Mouse (Mus musculus) cerebellum, postnatal 36 days (tissue): ENCODE results near the gene Cpa5.

ENCODE experiments used
- DNase-seq, 2 experiments: peaks; one replicate each; pipeline ENCODE4 v3.0.0; 2021 to 2022; ENCODE audit warnings: mixed read lengths in 2 of 2

Cpa5 gene

DNA sequence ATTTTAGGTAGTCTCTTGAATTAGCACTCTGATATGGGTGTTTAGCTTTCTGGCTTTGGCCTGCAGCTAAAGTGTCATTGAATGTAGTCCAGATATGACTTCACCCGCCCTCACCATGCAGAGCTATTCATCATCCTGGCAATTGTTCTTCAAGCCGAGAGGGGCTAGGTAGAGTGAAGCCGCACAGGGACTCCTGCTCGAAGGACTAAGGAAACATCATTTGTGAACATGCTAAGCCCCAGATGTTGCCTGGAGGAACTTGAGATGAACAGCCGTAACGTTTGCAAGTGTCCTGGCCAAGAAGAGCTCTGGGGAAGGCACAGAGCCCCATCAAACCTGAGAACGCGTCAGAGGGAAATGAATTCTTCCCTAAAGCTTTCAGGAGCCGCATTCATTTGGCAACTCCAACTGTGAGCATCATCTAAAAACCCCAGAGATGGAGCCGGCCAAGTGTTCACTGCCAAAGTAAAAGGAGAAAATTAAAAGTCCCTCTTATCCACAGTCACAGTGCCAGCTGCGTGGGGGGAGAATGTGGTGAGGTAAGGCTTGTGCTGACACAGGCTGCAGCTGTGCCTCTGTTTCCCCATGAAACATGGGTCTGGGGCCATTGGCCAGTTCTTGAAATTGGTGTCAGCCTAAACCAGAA, 39.0 kb downstream of the Cpa5 start:
- DNase-seq = no peak

DNA sequence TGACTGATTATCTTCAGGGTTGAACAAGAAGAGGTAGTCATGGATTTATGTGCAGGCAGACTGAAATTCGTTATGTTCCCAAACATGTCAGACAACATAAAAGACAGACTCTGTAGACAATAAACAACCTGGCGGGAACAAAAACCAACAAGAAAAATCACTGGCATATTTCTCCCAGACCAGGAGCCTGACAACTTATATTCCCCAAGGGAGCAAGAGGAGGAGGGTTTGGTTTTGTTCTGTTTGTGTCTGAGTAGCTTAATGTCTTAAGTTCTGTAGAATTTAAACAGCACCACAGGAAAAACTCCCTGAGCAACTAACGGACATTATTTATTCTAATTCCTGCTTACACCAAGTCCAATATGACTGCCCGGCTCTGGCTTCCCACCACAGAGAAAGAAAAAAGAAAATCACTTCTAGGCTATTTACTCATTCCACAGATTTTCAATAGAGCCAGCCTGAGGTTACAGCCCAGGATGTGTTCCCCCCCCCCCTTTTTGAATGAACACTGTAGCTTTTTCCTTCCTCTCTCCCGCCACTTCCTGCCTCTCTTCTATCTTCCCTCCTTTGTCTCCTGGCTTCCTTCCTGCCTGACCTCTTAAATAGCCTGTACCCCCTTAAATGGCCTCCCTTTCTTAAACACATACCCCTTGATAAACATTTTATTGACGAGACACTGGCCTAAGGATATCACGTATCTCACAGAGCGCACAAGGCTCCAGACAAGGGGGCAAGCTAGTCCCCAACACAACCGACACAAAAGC, 41.8 kb downstream of the Cpa5 start:
- no peak for DNase-seq

DNA sequence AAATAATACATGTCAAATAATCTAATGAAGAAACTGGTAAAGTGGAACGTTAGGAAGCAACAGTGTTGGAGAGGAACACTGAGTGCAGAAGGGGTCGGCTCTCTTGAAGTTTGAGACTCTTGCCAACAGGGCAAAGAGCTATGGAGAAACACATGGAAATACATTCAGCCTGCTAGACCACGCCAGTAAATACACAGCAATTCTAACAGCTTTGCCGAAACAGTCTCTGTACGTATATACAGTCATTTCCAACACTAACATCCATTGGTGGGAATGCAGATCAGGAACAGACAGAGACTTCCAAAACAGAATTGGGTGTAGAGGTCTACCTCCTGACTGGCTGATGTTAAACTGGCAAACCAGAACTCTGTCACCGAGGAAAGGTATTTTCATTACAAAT, 42.7 kb downstream of the Cpa5 start:
- DNase-seq = no peak

DNA sequence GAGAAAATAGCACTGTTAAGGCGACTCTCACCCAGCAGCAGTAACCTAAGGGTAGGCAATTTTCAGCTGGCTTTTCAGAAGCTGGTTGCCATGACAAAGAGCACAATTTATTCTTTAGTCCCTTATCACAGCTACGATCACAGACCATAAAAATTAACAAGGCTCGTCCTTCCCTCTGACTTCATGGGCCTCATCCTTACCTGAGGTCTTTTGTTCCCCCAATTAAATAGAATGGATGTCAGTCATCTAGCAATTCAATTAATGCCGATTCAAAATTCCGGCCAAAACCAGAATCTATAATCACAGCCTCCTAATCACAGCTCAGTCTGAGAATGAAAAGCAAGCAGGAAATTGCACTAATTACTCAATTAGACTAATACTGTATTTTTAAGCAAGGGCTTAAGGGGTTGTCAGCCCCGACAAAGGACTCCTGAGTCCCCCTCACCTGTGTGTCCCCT, 43.6 kb downstream of the Cpa5 start:
- no peak for DNase-seq

DNA sequence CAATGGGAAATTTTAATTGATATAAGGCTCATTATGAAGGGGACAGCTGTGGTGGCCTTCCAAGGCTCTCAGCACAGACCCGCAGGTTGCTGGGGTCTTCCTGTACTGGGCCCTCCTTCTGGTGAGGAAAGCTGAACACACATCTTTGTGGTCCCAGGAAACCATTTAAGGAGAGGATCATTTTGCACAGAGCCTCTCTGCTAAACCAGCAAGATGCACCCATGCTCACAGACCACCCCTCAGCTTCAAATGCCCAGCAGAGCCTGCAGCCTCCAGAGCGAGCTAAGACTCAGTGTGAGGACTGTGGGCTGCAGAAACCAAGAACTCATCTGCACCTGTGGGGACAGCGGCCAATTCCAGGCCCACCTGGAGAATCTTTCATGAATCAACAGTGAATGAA, 44.1 kb downstream of the Cpa5 start:
- DNase-seq = no peak

DNA sequence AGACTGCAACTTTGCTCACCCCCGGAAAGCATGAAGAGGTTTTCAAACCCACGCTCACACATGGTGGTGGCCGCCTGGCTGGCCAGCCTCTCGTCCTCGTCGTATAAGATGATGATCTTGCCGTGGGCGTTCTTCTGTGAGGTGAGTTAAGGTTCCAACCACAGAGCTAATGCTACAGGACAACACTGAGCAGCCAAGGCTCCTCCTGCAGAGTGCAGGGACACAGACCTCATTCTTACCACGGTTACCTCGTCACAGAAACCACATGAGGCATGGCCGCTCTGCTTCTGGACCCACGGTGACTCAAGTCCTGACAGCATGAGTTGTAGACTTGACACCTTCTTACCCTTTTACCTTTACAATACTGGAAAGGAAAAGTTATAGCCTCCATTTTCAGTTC, 46.5 kb downstream of the Cpa5 start:
- DNase-seq = no peak

DNA sequence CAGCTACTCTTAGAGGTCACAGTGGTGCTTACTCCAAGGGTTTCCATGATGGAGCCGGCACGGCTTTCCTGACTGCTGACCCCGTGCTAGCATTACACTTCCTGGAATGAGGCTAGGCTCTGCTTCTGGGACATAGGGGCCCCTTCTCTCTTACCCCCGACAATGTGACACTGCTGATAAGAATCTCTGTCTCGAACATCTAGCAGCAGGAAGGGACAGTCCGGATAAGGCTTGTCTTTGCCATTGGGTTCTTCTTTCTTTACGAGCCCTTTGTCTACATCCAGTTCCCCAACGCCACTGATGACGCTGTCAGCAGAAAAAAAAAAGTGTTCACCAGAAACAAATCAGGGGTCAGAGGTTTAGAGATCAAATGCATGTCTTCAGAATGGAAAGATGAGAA, 47.8 kb downstream of the Cpa5 start:
- no peak for DNase-seq

DNA sequence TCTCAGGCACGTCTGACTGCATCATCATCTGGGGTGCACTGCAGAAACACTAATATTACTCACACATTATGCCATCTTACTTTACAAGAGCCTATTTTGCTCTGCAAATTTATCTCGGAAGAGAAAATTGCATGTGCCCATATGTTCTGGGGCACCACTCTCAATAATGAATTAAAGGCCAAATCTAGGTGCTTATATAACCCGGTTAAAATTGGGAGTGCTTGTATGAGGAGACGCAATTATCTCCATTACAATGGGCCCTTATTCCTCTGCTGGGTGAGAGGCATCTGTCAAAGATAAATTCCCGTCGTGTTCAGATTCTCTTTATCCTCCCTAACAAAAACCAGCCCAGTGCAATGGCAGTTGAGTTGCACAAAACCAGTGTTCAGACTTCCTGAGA, 54.0 kb downstream of the Cpa5 start:
- DNase-seq = no peak

DNA sequence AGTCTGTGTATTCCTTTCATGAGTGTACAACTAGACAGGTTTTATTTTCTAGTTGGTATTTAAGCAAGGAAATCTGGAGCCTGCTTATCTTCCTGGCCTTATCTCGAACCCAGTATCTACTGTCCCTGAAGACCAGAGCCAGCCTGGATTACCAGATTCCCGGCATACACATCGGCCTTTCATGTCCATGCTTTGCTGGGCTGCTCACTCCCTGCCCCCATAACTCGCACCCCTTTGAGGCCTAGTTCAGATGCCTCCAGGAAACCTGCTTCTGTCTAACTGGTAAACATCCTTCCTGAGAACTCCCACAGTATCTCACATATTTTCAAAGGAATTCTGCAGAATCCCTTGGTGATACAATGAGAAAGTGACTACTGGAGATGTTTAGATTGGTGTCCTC, 54.5 kb downstream of the Cpa5 start:
- no peak for DNase-seq

DNA sequence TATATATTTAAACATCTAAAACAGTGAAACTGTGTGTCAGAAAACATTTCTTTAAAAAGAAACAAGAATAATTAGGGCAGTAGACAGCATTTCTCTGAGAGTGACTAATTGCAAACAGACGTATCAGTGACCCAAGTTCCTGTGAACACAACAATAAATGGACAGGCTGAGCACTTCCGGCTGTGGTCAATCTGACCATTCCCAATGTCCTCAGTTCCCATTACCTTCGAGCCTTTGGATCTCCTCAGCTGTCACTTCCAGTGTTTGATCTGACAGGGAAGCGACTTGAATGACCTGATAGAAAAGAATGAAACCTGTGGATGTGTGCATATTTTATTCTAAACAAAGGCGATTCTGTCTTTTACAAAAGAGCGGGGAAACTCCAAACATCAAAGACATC, 55.2 kb downstream of the Cpa5 start:
- no peak for DNase-seq

DNA sequence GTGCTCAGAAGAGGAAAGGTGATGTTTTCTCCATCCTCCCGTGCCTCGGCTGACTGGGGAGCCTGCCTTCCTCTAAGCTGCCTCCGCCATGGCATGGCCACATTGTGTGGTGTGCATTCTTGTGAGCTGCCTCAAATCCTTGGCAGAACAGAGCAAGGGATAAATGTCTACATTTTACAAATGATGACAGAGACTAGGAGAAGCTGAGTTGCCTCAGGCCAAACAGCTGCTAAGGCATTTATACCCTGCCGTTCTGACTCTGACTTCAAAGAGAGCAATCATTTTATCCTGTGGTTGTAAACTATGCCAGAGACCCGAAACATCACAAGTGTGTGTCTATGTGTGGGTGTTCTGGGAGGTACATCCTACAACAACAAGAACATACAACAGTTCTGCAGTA, 56.8 kb downstream of the Cpa5 start:
- no peak for DNase-seq

DNA sequence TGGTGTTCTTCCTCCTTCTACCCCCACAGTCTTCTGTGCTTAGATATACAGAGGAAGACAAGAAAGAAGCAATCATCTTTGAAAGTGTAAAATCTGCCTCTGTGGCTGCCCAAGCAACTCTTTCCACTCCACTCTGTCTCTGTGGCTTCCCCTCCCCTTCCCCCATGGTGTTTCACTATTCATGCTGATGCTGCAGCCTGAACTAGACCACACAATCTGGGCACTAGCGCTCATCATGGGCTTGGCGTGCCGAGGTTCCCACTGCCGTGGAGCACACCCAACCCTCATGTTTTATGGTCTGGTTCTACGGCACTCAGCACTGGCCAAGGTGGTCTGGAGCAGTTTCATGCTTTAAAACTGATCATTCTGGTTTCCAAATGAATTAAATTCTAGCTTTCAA, 60.9 kb downstream of the Cpa5 start:
- no peak for DNase-seq

DNA sequence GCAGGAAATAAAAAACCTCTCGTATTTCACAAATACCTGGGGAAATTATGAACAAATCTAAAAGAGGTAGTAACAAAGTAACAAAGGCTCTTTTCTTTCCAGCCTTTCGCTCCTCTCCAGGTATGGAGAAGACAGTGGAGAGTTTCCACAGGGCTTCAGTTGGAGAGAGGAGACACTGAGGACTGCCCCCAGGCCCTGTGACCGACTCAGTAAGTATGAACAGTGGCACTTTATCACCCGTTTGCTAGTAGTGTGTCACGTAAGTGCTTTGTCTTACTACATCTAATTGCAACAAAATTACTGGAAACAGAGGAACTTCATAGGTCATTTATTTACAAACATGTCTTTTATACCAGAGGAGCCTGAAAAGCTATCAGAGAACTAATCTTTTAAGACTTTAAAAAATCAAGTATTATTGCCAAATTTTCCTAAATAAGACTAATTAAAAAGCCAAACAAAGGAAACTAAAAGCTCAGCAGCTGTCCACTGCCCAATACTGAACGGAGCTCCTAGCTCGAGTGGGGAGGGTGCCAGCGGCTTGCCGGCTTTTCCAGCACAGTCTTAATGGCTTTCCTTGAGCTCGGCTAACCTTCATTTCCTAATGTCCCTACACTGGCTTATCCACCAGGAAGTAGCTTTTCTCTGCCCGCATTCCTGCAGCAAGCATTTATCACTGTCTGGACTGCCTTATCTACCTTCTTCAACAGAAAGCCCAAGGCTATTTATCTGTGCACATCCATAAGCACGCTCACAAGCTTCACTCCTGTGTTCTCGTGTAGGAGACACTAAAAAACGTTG, 63.2 kb downstream of the Cpa5 start:
- peak in 1 of 2 experiments; percentile 8 for DNase-seq

DNA sequence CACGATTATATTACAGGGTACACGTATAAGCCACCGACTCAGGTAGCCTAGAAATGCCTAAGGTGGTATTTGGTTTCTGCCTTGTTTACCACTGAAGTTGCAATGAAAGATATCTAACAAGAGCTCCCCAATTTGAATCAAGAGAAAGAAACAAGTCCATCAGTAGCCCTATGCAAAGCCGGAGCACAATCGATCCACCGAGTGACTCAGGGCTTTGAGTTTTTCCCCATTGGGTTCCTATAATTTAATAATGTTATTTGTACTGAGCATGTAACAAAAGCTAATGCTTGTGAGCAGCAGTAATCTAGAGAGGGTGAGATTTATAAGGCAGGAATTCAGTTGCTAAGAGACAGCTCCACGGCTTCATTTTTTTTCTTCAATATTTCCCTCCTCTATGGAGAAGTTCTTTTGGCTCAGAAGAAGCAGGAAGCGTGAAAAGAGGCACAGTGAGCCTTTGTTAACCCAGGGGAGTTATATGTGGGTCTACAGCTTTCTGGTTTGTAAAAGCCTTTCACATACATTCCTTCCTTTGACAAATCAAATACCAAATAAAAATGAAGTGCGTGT, 64.0 kb downstream of the Cpa5 start:
- no peak for DNase-seq

DNA sequence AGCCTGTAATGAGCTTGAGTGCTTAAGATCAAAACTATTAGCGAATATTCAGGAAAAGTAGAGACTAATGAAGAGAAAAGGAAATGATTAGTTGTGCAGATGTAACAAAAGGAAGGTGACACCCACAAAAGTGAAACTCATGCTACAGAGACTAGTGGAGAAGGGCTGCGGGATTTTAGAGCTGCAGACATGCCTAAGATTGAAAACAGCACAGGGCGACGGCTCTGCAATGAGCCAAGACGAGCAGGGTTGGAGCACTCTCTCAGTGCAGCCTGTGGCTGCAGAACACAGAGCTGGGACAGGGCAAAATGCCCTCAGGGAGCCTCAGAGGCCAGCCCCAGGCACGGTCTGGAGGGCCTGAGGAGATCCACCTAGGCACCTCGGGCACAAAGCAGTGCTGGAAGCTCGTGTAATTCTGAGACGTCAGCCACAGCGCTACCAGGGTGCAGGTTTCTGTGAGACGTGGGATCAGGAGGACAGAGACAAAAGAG, 64.5 kb downstream of the Cpa5 start:
- peak in 1 of 2 experiments; percentile 21 for DNase-seq

DNA sequence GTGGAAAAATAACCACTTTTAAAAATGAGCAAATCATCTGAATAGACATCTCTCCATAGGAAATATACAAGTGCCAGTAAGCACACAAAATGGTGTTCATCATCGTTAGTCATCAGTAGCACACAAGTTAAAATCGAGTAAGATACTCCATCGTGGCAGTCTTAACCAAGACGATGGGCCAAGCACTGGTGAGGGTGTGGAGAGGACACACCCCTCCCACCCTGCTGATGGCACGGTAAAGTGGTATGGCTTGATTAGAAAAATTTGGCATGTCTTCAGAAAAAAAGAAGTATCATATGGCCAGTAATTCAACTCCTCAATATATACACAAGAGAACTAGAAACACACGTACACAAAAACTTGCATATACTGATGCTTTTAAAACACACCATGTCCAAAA, 65.7 kb downstream of the Cpa5 start:
- no peak for DNase-seq

DNA sequence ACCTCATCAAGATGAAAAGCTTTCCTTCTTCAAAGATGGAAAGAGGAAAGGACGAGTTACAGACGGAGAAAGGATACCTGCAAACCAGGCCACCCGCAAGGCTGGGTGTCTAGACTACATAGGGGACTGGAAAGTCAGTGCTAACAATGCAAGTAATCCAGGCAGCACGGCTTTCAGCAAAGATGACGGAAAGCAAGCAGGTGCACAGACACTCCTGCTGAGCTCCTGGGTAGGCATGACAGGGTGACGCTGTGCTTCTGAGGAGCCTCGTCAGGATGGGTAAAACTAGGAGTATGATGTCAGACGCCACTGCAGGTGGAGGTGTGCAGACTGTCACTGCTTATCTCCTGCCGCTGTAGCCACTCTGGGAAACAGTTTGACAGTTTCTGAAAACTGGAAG, 66.8 kb downstream of the Cpa5 start:
- DNase-seq = no peak

DNA sequence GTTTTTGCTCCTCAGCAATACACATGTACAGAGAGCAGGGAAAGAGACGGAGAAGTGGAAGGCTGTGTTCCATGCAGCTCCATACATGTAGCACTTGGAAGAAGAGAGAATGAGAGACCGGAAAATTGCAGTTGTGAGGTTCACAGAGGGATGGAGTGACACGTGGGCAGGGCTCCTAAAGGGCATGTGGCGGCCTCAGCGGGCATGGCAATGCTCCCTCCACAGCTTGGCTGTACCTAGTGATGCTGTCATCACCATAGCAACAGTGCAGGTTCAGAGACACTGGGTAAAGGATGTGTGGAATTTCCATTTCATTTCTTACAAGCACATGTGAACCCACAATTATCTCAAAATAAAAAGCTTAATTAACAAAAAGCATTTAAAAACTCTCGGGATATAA, 67.7 kb downstream of the Cpa5 start:
- DNase-seq = peak; percentile 28 to 40

DNA sequence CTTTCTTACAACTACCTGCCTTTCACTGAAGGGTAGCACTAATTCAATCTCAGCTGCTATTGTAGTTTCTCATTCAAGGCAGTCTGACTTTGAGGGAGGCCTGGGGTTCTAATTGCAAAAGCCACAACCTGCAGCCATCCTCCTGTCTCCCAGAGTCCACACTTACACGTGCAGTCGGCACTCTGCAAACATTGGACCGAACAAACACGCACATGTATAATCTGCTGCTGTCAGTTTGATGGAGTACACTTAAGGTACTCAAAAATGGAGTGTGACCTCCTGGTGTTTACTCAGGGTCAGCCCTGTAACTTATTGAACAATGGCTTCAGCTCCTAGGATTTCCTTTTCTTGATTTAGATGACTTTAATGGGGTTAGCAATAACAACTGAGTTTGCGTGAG, 68.8 kb downstream of the Cpa5 start:
- DNase-seq = no peak

DNA sequence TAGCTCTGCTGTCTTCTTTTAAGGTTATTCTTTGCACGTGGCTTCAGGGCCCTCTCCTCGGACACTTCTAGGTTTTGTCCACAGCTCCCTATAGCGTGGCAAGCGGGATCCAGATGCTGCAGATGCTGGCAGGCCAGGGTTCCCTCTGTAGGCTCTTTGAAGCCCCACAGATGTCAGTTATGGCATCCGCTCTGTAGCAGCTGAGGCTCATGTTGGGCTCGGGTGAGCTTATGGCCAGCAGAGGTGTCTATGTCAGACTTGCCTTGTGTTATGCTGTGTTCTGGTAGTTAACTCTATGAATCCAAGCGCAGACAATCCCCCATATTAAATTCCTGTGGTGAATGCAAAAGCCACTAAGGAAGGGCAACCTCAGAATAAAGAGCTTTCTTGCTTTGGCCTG, 69.6 kb downstream of the Cpa5 start:
- no peak for DNase-seq
